Mouse (Mus musculus): ENCODE measurements around the gene Sh3bgrl2.

Gene Sh3bgrl2

DNA sequence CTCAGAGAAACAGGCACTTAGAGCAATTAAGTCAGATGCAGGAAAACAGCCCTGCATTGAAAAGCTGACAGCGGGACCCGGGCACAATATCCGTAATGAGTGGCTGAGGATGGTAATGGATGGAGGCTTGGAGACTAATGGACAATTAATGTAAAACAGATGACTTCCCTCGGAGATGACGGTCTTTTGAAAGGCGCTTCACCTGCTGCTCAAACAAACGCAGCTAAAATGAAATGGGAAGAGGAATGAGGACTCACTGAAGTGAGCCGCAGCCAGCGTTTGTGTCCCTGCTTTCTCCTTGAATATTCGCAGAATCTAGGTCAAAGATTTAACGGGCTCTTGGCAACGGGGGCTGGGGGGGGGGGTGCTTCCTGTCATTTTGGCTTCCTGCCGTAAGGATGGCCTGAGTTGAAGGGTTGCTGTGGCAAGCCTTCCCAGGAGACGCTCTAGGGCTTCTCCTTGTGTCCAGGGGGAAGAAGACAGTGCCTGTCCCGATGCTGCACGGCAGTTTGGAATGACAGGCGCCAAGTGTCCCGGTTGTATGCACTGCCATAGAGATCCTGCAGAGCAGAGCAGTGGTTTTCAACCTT, 138.5 kb downstream of the Sh3bgrl2 start:
- DNase-seq (ENCODE audit: low spot score), result no peak

DNA sequence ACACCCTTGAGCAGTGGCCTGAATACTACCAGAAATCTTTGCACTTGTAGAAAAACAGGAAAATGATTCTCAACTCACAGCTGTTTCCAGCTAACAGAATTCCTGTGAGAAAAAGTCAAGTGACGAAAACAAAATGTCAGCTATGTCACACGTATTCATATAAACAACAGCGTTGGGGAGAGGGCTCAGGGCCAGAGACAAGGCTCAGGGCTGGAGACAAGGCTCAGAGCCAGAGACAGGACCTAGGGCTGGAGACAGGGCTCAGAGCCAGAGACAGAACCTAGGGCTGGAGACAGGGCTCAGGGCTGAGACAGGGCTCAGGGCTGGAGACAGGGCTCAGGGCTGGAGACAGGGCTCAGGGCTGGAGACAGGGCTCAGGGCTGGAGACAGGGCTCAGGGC, 139.8 kb downstream of the Sh3bgrl2 start:
- no peak for DNase-seq (ENCODE audit: low spot score)

All from urinary bladder, postnatal 25 days (tissue).